Mouse (Mus musculus) megakaryocyte, embryonic 14.5 days (primary cell): ENCODE results near the gene Spata5.

ENCODE experiments used
- FLI1 ChIP-seq: IDR thresholded peaks from 2 replicates; pipeline ENCODE4 v1.6.1; 2012; ENCODE audit warnings: low read length, inconsistent platforms, mixed read lengths
- GATA1 ChIP-seq: IDR thresholded peaks from 3 replicates; pipeline ENCODE4 v1.6.1; 2012; ENCODE audit warnings: mixed read lengths, low read length, inconsistent platforms, borderline replicate concordance

DNA sequence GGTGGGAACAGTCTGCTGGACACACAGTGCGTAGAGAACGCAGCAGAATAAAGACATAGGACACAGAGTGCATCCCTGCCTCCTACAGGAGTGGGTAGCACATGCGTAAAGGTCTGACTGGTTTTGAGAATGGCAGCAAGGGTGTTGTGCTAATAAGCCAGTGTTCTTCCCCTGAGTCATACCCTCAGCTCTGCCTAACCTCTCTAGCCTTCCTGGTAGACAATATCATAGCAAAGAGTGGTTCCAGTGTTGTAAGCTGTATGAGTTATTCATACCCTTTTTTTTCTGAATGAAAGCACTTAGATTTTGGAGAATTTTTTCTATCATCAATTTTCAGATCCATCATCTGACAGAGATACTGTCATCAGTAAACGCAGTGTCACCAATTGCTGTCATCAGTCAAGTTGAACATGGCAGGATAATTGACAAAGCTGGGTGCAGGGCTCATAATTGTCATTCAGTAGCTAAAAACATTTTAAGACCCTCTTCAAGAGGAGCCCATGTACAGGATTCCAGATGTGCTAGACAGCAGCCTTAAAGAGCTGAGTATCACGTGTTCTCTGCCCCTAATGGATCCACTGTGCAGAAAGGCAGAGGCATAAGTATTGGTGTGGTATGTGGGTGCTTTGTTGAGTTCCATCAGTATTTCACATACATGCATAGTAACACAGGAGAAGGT is 22.6 kb upstream of the Spata5 start:
- TF ChIP-seq GATA1 = no peak
- TF ChIP-seq FLI1 = no peak
